Mouse (Mus musculus) E14TG2a.4 (cell line): ENCODE measurements around the gene Gfod2.

ENCODE experiments used
- CTCF ChIP-seq: conservative IDR thresholded peaks from 2 replicates; pipeline ENCODE4 v1.5.1; 2014; ENCODE audit warnings: low read length
- NANOG ChIP-seq: IDR thresholded peaks from 2 replicates; pipeline ENCODE4 v1.6.1; 2014; ENCODE audit warnings: borderline replicate concordance, low read length, mixed read lengths

- no peak for TF ChIP-seq CTCF
- no peak for TF ChIP-seq NANOG
Observed at GRCm38 (mm10) chr8:105690978-105691377, 67.5 kb downstream of the Gfod2 start.
